ENCODE assay signal across 29 mouse cellular contexts in the genomic region with DNA sequence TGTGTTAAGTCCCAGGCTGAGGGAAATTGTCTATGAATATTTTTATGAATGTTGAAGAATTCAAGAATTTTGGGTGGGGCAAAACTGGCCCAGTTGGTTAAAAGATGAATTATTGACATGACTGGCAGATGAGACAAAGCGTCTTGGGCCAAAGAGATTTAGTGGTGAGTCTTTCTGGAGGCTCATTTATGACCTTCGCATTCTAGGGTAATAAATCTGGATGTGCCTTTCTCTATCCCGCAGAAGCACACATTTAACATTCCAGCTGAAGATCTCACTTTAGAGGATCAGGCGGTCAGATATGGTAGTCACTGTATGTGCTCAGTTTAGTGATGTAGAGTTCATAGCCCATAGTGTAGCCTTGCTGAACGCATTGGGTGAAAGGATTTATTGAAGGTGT.
"Had no signal": no experiment of that assay in that cellular context is flagged by ENCODE, and none has a peak within 500 bp of the region (broad histone marks: within the 10 kb centered on the region; RNA-seq: fewer than 3 reads in every experiment).

No protein-coding gene starts in this region.

- H3K9me3 ChIP-seq: heart, embryonic 13.5 days; heart, embryonic 15.5 days; hindbrain, embryonic 10.5 days; hindbrain, embryonic 12.5 days; kidney, embryonic 15.5 days; limb, embryonic 13.5 days; limb, embryonic 15.5 days; liver, embryonic 13.5 days; liver, embryonic 15.5 days had no signal

- H3K27ac ChIP-seq: gastrocnemius, adult 2 months; heart, adult 2 months; heart, embryonic 13.5 days; heart, embryonic 15.5 days; hindbrain, embryonic 10.5 days; hindbrain, embryonic 12.5 days; hindbrain, embryonic 14.5 days; kidney, embryonic 15.5 days; kidney, postnatal 0 days; limb, embryonic 13.5 days; limb, embryonic 15.5 days; liver, embryonic 13.5 days; liver, embryonic 15.5 days had no signal

- H3K4me2 ChIP-seq: heart, embryonic 11.5 days; heart, embryonic 13.5 days; heart, embryonic 15.5 days; hindbrain, embryonic 12.5 days; hindbrain, embryonic 14.5 days; kidney, embryonic 15.5 days; limb, embryonic 13.5 days; limb, embryonic 15.5 days; liver, embryonic 13.5 days; liver, embryonic 15.5 days had no signal

- H3K36me3 ChIP-seq: heart, embryonic 13.5 days; heart, embryonic 15.5 days; hindbrain, embryonic 10.5 days; hindbrain, embryonic 12.5 days; kidney, embryonic 15.5 days; limb, embryonic 13.5 days; limb, embryonic 15.5 days; liver, embryonic 13.5 days; liver, embryonic 15.5 days had no signal

- H3K4me3 ChIP-seq: gastrocnemius, adult 2 months; heart, adult 2 months; heart, embryonic 13.5 days; heart, embryonic 15.5 days; hindbrain, embryonic 10.5 days; hindbrain, embryonic 12.5 days; kidney, embryonic 15.5 days; limb, embryonic 13.5 days; limb, embryonic 15.5 days; liver, embryonic 13.5 days; liver, embryonic 15.5 days had no signal

- DNase-seq: gastrocnemius, adult 2 months; gastrocnemius, postnatal 10 days; gastrocnemius, postnatal 25 days; heart, adult 2 months; heart, postnatal 14 days; heart, postnatal 36 days; kidney, adult 11 months; kidney, adult 2 months; kidney, adult 9 months; kidney, postnatal 14 days; kidney, postnatal 36 days; layer of hippocampus, adult 9-11 months; layer of hippocampus, postnatal 36 days; left cerebral cortex, postnatal 4 days; liver, embryonic 13.5 days had no signal

- H3K27me3 ChIP-seq: heart, embryonic 13.5 days; heart, embryonic 15.5 days; hindbrain, embryonic 12.5 days; kidney, embryonic 15.5 days; limb, embryonic 13.5 days; limb, embryonic 15.5 days; liver, embryonic 13.5 days; liver, embryonic 15.5 days had no signal

- H3K4me1 ChIP-seq: heart, embryonic 13.5 days; heart, embryonic 15.5 days; hindbrain, embryonic 10.5 days; hindbrain, embryonic 12.5 days; kidney, embryonic 15.5 days; limb, embryonic 13.5 days; limb, embryonic 15.5 days; liver, embryonic 13.5 days; liver, embryonic 15.5 days had no signal

- H3K9ac ChIP-seq: heart, embryonic 13.5 days; heart, embryonic 15.5 days; hindbrain, embryonic 12.5 days; hindbrain, embryonic 14.5 days; kidney, embryonic 15.5 days; limb, embryonic 13.5 days; limb, embryonic 15.5 days; liver, embryonic 13.5 days; liver, embryonic 15.5 days had no signal

- ATAC-seq: hindbrain, embryonic 16.5 days; inflammation-experienced regulatory T-cells, adult 6 months; intestine, embryonic 16.5 days had no signal
